Mouse (Mus musculus) mouse trophoblast stem cell (cell line): ENCODE data around the gene Gusb.
"Not testable (repeated sequence)": the region's sequence is repeated elsewhere in the genome, so short reads cannot be mapped to it uniquely, and the experiment has no call there.

ENCODE experiments used
- in situ Hi-C, 2 experiments: fragments of 300-500 bp; cut with MseI, MboI; formaldehyde crosslinking; loops; 2 replicates in 1 of 2; 3 replicates in 1 of 2; pipeline ENCODE4 v1.15.1; 2025

The Gusb gene

GRCm38 (mm10) chr5:130002301-130003146 lies at the start of gene Gusb:
Gene Gusb, minus strand, starts transcription at chr5:130003049.
- in situ Hi-C loops, result no loop called here

- in situ Hi-C loops, result no loop called here
These were observed 49.7 kb upstream of the Gusb start for GRCm38 (mm10) chr5:130052510-130052909.

GRCm38 (mm10) chr5:130051073-130051860 lies 48.4 kb upstream of the Gusb start:
- in situ Hi-C loops, result no loop called here

- in situ Hi-C loops, result no loop called here
These were observed 47.6 kb upstream of the Gusb start for GRCm38 (mm10) chr5:130050416-130050815.

- in situ Hi-C loops, result no loop called here
These were observed 46.1 kb upstream of the Gusb start for GRCm38 (mm10) chr5:130048786-130049520.

GRCm38 (mm10) chr5:130047013-130047412 lies 44.2 kb upstream of the Gusb start:
- in situ Hi-C loops, result no loop called here

- in situ Hi-C loops, result no loop called here
These were observed 43.7 kb upstream of the Gusb start for GRCm38 (mm10) chr5:130046589-130046988.

GRCm38 (mm10) chr5:130046100-130046499 lies 43.3 kb upstream of the Gusb start:
- in situ Hi-C loops, result no loop called here

GRCm38 (mm10) chr5:130044201-130044695 lies 41.4 kb upstream of the Gusb start:
- in situ Hi-C loops, result no loop called here

- in situ Hi-C loops, result no loop called here
These were observed 40.9 kb upstream of the Gusb start for GRCm38 (mm10) chr5:130043741-130044140.

- in situ Hi-C loops, result no loop called here
These were observed 38.4 kb upstream of the Gusb start for GRCm38 (mm10) chr5:130041262-130041661.

- in situ Hi-C loops, result no loop called here
These were observed 37.9 kb upstream of the Gusb start for GRCm38 (mm10) chr5:130040797-130041196.

GRCm38 (mm10) chr5:130037752-130038455 lies 35.1 kb upstream of the Gusb start:
- in situ Hi-C loops, result no loop called here

- in situ Hi-C loops, result not testable (repeated sequence)
These were observed 33.5 kb upstream of the Gusb start for GRCm38 (mm10) chr5:130036300-130036699.

GRCm38 (mm10) chr5:130033869-130034268 lies 31.0 kb upstream of the Gusb start:
- in situ Hi-C loops, result no loop called here

GRCm38 (mm10) chr5:130031410-130032390 lies 28.9 kb upstream of the Gusb start:
- in situ Hi-C loops, result no loop called here

- in situ Hi-C loops, result no loop called here
These were observed 26.5 kb upstream of the Gusb start, which contains the start of the genes Asl and Crcp for GRCm38 (mm10) chr5:130029142-130029897. Gene Asl, minus strand, starts transcription at chr5:130029247. Gene Crcp, plus strand, starts transcription at chr5:130029290.

- in situ Hi-C loops, result no loop called here
These were observed 24.8 kb upstream of the Gusb start for GRCm38 (mm10) chr5:130027696-130028095.

- in situ Hi-C loops, result no loop called here
These were observed 24.3 kb upstream of the Gusb start for GRCm38 (mm10) chr5:130027134-130027533.
